Mouse (Mus musculus) layer of hippocampus, adult 9-10 months (tissue): Measurements from ENCODE around the gene Cnr2.

ENCODE experiments used
- DNase-seq: peaks from one replicate; pipeline ENCODE4 v3.0.0; 2022; ENCODE audit warnings: low spot score

The Cnr2 gene

DNA sequence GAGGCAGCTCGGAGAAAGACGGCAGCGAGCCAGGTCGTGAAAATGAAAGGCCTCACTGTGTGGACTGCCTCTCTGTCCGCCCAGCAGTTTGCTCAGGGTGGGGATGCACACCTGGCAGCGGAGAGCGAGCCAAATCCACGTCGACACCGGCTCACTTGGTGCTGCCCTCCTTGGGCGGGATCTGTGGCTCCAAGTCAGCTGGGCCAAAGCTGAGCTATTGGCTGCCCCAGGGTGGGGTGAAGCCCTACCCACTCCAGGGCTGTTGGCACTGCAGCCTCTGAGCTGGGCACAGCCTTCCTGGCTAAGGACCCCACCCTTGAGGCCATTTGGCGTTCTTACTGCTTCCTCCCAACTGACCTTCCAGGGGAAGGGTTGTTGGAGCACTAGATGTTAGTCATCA is 69.2 kb downstream of the Cnr2 start:
- DNase-seq: no peak

DNA sequence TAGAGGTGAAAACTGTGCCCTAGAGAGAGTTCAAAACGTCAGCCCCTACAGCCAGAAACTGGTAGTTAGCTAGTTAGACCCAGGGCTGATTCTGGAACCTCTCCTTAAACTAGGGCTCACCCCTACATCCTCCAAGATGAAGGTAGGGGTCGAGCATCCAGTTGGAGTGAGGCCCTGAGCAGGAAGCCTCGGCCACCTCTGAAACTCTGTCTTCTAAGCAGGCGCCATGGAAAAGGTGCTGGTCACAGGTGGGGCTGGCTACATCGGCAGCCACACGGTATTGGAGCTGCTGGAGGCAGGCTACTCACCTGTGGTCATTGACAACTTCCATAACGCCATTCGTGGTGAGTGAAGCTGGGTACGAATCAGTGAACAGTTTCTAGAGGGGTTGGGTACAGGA is 69.9 kb downstream of the Cnr2 start:
- DNase-seq: no peak

DNA sequence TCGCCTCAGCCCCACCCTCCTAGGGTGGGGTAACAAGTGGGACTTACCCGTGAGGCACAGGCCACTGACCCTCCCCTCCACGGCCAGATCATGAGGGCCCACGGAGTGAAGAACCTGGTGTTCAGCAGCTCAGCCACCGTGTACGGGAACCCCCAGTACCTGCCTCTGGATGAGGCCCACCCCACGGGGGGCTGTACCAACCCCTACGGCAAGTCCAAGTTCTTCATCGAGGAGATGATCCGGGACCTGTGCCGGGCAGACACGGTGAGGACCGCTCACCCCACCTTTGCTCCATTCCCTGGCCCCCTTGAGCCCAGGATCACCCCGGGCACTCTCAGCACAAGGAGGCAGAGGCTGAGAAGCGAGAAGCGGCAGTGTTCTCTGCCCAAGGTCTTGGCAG is 71.1 kb downstream of the Cnr2 start:
- DNase-seq: no peak

DNA sequence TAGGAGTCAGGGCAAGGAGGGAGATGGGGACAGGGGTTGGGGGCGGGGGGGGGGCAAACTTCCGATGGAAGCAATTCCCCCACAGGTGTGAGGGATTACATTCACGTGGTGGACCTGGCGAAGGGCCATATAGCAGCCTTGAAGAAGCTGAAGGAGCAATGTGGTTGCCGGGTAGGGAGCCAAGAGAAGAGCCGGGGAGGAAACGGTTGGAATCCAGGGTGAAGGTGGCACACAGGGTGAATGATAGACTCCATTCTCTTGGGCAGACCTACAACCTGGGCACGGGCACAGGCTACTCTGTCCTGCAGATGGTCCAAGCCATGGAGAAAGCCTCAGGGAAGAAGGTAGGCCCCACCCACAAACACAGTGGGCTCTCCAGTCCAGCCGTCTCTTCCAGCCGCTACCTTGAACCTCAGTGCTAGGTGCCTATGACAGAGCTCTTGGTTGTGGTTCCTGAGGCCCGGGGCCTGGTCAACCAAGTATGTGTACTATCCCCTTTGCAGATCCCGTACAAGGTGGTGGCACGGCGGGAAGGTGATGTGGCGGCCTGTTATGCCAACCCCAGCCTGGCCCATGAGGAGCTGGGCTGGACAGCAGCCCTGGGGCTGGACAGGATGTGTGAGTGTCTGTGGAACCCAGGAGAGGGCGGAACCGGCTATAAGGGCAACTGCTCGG is 72.0 kb downstream of the Cnr2 start:
- DNase-seq: no peak

DNA sequence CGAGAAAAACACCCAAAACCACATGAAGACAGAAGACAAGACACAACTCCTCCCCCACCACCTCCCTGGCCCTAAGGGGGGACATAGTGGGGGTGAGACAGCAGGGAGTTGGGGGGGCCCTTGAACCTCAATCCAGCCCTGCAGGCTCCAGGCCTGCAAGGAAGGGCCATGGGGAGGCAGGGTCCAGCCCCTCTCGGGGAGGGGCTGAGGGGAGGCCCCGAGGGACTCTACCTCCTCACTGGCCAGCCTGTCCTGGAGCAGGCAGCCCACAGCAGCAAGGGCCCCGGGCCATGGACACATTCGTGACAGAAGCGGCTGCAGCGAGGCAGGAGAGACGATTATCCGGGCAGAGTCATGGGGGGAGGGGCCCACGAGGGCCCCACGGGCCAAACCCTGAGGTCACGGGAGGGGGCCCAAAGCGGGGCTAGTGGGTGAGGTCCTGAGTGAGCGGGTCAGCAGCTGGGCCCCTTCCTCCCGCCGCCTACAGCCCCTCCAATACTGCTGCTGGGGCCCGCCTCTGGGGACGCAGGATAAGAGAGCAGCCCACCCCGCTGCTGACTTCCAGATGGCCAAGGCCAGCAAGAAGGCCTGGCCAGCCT is 73.2 kb downstream of the Cnr2 start:
- DNase-seq: no peak

DNA sequence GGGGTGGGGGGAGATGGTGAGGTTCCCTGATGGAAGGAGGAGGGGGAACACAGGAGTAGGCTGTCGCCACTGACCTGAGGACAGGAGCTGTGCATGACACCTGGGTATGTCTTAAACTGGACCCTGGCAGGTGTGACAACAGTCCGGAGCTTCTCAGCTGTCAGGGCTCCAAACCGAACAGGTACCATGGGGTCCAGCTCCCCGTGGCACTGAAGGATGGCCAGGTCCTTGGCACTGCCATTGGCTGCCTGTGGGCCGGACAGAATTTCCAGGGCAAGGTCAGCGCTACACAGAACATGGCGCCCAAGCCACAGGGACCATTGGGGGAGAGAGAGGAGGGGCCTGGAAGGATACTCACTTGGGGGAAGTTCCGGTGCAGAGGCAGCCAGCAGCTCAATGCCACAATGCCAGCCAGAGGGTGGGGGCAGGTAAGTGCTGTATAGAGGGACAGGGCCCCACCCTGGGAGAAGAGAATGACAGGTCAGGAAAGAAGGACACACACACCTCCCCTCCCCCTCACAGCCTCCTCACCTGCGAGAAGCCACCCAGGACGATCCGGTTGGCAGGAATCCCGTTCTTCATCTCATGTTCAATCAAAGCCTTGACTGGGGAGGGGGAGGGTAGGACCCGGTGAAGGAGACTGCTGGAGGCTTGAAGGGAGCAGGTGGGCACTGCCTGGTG is 74.0 kb downstream of the Cnr2 start:
- no peak for DNase-seq
